Mouse (Mus musculus): ENCODE measurements at regions not wholly inside any gene's neighbourhood (a gene's known extent, or its start where the extent isn't known, plus 50 kb on each side); places are given as distances from the start of the nearest gene placed in this dataset.

DNA sequence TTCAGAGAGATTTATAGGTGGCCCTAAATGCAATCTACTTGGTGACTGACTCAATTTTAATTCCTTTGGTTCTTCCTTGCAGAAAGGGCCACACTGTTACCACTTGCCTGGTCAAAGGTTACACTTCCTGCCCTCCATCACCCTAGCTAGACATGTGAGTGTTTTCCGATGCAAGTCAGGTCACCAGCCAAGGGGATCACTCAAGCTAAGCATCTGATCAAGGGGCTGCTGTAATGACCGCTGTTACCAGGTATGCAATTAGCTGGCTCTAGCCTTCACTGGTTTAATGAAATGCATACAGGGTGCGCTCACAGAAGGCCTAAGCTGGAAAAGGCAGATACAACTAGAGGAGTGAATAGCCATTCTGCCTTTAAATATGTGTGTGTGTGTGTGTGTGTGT, 105.1 kb downstream of the Mtx2 start:
- H3K27me3 ChIP-seq (replicated peaks) = no peaks in the 10 kb centered on the region
- H3K4me2 ChIP-seq (replicated peaks) = no peak overlapping the region
- H3K9me3 ChIP-seq = no peaks in the 10 kb centered on the region
- no peaks in the 10 kb centered on the region for H3K36me3 ChIP-seq
- no peak overlapping the region for H3K9ac ChIP-seq
- ATAC-seq (ENCODE audit: low FRiP score, low read depth) = no peak
- WGBS = 52% methylated on average over 3 of the region's 3 CpGs
- no peak overlapping the region for H3K4me3 ChIP-seq
- H3K27ac ChIP-seq = no peak overlapping the region
- H3K4me1 ChIP-seq = 0 out of 2 replicates have a peak, but pooled peaks cover 6% of the 10 kb centered on the region

DNA sequence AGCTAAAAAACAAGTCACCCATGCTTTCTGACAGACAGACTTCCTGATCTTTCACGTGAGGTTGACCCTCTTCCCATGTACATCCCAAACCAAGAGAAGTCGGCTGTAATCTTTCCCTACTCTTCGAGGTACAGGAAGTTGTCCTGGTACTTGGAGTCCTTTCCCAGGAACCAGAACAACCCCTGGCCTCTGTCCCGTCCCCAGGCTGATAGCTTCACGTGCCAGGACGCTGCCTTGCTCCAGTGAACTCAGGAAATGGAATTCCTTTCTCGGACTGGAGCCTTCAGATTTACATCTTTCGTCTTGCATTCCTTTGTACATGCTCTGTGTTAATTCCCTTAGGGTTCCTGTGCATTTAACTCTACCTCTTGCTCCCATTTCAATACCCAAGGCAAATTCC, 107.6 kb downstream of the Mtx2 start:
- 61% methylated on average over 8 of the region's 8 CpGs for WGBS
- no peaks in the 10 kb centered on the region for H3K27me3 ChIP-seq (replicated peaks)
- H3K27ac ChIP-seq = no peak overlapping the region
- H3K4me1 ChIP-seq = no peaks in the 10 kb centered on the region
- no peak for ATAC-seq (ENCODE audit: low FRiP score, low read depth)
- H3K4me2 ChIP-seq (replicated peaks) = no peak overlapping the region
- no peaks in the 10 kb centered on the region for H3K9me3 ChIP-seq
- H3K4me3 ChIP-seq = no peak overlapping the region
- no peak overlapping the region for H3K9ac ChIP-seq
- H3K36me3 ChIP-seq = no peaks in the 10 kb centered on the region

DNA sequence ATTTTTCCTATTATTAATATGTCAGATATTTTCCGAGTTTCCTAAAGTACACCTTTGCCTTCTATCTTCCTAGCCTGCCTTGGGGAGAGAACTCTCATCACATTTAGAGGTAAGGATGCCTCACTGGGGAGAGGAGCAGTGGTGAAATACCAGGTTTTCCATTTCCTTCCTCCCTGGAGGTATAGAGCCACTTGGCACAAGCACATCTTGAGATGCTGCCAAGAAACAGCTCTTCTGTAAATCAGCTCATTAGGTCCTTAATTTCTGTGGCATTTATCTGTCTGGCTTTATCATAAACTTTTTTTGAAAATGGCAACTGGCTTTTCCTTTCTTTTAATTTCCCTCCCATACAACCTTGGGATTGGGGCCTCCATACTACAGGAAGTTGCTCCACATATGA, 108.2 kb downstream of the Mtx2 start:
- no peak overlapping the region for H3K9ac ChIP-seq
- 87% methylated on average over 1 of the region's 1 CpGs for WGBS
- H3K4me3 ChIP-seq = no peak overlapping the region
- H3K4me2 ChIP-seq (replicated peaks) = no peak overlapping the region
- no peaks in the 10 kb centered on the region for H3K36me3 ChIP-seq
- H3K27ac ChIP-seq = no peak overlapping the region
- H3K4me1 ChIP-seq = no peaks in the 10 kb centered on the region
- ATAC-seq (ENCODE audit: low FRiP score, low read depth) = no peak
- H3K27me3 ChIP-seq (replicated peaks) = no peaks in the 10 kb centered on the region
- H3K9me3 ChIP-seq = no peaks in the 10 kb centered on the region

DNA sequence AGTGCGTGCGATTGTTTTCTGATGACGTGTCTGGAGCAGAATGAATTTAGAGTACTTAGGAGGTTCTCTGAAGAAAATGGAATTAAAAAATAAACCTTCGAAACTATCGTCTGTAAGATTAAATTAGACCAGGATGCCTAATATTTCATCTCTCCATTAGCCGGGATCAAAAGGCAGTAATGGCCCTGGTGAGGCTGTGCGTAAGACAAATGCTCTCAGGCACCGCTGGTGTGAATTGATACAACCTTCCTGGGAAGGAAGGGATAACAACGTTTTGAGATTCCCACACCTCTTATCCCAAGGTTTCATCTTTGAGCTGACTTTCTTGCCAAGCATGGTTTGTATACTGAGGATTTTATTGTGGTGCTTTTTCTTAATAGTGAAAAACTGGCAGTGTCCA, 113.1 kb downstream of the Mtx2 start:
- Histone ChIP-seq H3K27me3 (replicated peaks) (no peaks in the 10 kb centered on the region), H3K4me3 (no peak overlapping the region), H3K27ac (no peak overlapping the region), H3K4me1 (no peaks in the 10 kb centered on the region), H3K9me3 (no peaks in the 10 kb centered on the region), H3K9ac (no peak overlapping the region), H3K4me2 (replicated peaks) (no peak overlapping the region), H3K36me3 (no peaks in the 10 kb centered on the region)
- no peak for ATAC-seq (ENCODE audit: low FRiP score, low read depth)
- WGBS = 66% methylated on average over 9 of the region's 9 CpGs

DNA sequence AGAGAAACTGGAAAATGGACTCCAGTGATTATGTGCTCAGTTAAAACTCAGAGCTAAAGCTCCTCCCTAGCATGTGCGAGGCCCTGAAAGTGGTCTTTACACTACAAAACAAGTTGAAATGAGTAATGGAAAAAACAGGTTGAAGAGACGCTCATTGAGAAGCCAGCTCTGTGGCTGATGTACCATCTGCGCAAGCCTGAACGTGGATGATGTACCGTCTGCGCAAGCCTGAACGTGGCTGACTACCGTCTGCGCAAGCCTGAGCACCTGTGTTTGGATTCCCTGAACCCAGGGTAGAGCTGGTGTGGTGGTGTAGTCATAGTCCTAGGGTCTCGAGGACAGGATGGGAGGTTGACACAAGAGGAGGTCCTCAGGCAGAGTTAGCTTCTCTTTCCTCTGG, 116.4 kb downstream of the Mtx2 start:
- no peak for ATAC-seq (ENCODE audit: low FRiP score, low read depth)
- H3K9ac ChIP-seq = no peak overlapping the region
- no peaks in the 10 kb centered on the region for H3K36me3 ChIP-seq
- no peak overlapping the region for H3K4me3 ChIP-seq
- H3K27ac ChIP-seq = no peak overlapping the region
- H3K9me3 ChIP-seq = no peaks in the 10 kb centered on the region
- no peak overlapping the region for H3K4me2 ChIP-seq (replicated peaks)
- H3K4me1 ChIP-seq = no peaks in the 10 kb centered on the region; the same call in 1 of the 2 replicates
- WGBS = 93% methylated on average over 10 of the region's 10 CpGs
- no peaks in the 10 kb centered on the region for H3K27me3 ChIP-seq (replicated peaks)

DNA sequence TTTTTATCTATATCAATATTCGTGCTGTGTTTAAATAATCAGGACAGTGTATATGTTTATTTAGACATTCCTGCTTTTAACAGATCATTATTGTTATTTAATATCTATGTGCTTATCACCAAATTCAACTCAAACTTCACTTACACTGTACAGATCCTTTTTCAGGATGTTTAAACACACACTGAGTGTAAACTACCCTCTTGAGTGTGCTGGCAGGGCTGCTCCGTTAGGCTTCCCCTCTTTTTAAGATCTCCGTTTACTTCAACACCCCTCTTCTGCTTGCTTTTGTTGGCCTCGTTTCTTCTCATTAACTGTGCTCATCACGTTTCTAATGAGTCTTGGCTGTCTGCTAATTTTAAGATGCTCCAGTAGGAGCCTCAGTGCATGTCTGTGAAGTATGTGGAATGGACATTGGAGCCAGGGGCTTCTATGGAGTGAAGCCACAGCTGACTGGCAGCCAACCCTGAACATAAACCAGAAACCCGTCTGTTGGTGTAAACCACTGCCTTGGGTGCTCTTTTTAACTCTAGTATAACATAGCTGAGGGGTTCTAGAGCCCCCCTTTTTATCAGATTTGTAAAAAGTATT, 117.1 kb downstream of the Mtx2 start:
- no peak overlapping the region for H3K4me2 ChIP-seq (replicated peaks)
- H3K27ac ChIP-seq = no peak overlapping the region
- H3K9me3 ChIP-seq = no peaks in the 10 kb centered on the region
- 75% methylated on average over 6 of the region's 6 CpGs for WGBS
- no peak overlapping the region for H3K4me3 ChIP-seq
- H3K36me3 ChIP-seq = no peaks in the 10 kb centered on the region
- no peak overlapping the region for H3K9ac ChIP-seq
- H3K4me1 ChIP-seq = no peaks in the 10 kb centered on the region; the same call in 1 of the 2 replicates
- no peaks in the 10 kb centered on the region for H3K27me3 ChIP-seq (replicated peaks)
- ATAC-seq (ENCODE audit: low FRiP score, low read depth) = no peak

DNA sequence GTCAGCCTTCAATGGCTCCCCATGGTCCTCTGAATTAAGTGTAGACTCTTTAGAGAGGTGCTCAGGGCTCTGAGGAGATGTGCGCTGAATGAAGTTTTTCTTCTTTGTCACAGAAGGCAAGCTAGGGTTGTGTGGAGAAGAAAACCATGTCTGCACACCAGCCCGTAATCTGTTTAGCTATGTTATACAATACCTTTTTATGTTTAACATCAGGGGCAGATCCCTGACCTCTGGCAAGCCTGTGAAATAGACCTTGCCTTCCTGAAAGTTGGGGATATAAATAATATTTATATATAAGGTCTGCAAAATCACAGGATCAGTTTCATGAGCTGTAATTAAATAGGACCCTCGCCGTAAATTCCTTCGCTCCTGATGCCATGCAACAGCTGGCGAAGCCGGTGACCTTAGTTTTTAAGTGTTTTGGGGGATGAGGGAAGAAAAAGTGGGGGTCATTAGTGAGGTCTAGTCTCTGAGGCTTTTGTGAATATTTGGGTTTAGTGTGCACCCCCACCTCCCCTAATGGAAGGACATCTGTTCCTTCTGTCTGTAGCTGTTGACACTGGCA, 119.7 kb downstream of the Mtx2 start:
- Histone ChIP-seq H3K27me3 (replicated peaks) (no peaks in the 10 kb centered on the region), H3K4me1 (no peaks in the 10 kb centered on the region; the same call in 1 of the 2 replicates), H3K4me3 (no peak overlapping the region), H3K4me2 (replicated peaks) (no peak overlapping the region), H3K27ac (no peak overlapping the region), H3K9me3 (no peaks in the 10 kb centered on the region), H3K36me3 (no peaks in the 10 kb centered on the region), H3K9ac (no peak overlapping the region)
- 72% methylated on average over 7 of the region's 7 CpGs for WGBS
- no peak for ATAC-seq (ENCODE audit: low FRiP score, low read depth)

DNA sequence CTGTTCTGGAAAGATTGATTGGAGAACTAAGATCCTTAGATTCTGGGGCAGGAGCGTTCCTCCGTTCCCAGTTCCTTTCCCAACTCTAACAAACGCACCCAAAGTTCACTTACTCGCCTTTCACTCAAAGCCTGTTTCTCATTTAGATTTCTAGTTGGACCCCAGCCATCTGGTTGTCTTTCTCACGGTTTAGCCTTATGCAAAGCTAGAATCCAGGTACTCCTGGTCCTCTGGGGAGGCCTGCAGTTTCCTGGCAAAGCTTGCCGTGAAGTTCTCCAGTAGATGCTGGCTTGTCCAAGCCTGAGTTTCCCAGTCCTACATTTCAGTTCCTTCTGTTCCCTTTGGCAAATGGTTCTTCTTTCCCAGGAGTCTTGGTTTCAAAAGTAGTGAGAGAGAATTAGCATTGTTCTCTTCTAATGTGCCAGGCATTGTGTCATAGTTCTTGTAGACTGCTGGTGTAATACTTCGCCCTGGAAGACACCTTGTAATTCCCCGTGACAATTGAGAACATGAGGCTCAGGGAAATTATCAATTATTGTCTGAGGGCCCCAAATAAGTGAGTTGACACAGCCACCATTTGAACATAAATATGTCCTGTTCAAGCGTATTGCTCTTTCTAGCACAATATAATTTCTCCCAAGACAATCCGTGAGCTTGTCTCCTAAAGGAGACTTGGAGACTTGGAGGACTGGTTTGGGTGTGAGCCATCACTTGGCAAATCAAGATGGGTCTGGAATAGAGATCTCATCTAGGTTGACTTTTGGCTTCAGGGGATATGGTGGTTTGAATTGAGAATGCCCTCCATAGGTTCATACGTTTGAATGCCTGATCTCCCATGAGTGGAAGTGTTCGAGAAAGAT, 126.0 kb downstream of the Mtx2 start:
- 85% methylated on average over 12 of the region's 12 CpGs for WGBS
- Histone ChIP-seq H3K4me3 (no peak overlapping the region), H3K27ac (no peak overlapping the region), H3K4me2 (replicated peaks) (no peak overlapping the region), H3K27me3 (replicated peaks) (no peaks in the 10 kb centered on the region), H3K4me1 (no peaks in the 10 kb centered on the region), H3K9me3 (no peaks in the 10 kb centered on the region), H3K9ac (no peak overlapping the region), H3K36me3 (no peaks in the 10 kb centered on the region)
- no peak for ATAC-seq (ENCODE audit: low FRiP score, low read depth)

DNA sequence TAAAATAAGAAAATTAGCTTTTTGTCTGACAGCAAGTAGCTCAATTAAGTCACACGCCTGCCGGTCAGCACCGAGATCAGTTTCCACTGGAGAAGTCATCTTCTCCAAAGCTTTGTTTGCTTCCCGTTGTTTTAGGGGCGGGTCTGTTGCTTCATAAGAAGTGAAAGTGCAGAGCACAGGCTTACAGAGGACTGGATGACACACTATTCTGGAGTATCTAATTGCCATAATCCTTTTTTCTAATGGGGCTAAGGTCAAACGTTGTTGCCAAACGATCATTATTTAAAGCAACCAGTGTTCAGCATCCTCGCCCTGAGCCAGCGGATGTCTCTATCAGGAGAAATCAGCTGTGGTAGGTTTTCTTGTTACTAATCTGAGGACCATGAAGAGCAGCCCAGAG, 128.5 kb downstream of the Mtx2 start:
- Histone ChIP-seq H3K36me3 (no peaks in the 10 kb centered on the region), H3K27me3 (replicated peaks) (no peaks in the 10 kb centered on the region), H3K9ac (no peak overlapping the region), H3K9me3 (no peaks in the 10 kb centered on the region), H3K4me2 (replicated peaks) (no peak overlapping the region), H3K4me3 (no peak overlapping the region), H3K27ac (no peak overlapping the region), H3K4me1 (no peaks in the 10 kb centered on the region)
- 85% methylated on average over 9 of the region's 9 CpGs for WGBS
- no peak for ATAC-seq (ENCODE audit: low FRiP score, low read depth)

DNA sequence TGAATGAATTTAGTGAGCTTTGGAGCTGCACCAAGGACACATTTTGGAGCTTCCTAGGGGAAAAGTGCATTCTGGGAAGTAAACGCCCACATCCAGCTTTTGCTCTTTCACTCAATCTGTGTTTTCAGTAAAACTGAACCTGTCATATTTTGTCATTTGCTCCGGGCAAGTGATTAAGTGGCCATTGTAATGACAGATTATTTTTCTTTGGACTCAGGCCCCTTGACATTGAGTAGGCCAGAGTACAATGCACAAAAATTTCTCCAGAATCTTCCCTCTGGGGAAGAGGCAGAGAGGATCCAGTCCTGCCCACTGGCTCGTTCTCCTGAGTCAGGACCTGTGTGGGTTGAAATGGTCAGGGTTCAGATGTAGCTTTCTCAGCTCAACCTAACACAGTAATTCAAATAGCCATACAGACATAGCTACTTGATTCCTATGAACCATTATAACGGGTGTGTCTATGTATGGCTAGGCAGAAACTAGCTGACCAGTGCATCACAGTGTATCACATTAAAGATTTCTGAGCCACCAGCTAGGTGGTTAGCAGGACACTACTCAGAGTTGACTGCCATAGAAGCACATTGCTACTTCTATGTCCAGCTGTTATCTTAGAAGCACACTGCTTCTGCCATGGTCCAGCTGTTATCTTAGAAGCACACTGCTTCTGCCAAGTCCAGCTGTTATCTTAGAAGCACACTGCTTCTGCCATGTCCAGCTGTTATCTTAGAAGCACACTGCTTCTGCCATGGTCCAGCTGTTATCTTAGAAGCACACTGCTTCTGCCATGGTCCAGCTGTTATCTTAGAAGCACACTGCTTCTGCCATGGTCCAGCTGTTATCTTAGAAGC, 129.9 kb downstream of the Mtx2 start:
- no peaks in the 10 kb centered on the region for H3K27me3 ChIP-seq (replicated peaks)
- no peak overlapping the region for H3K4me2 ChIP-seq (replicated peaks)
- H3K27ac ChIP-seq = no peak overlapping the region
- H3K9ac ChIP-seq = no peak overlapping the region
- no peak overlapping the region for H3K4me3 ChIP-seq
- H3K9me3 ChIP-seq = no peaks in the 10 kb centered on the region
- 87% methylated on average over 4 of the region's 4 CpGs for WGBS
- no peaks in the 10 kb centered on the region for H3K36me3 ChIP-seq
- no peaks in the 10 kb centered on the region for H3K4me1 ChIP-seq
- no peak for ATAC-seq (ENCODE audit: low FRiP score, low read depth)

DNA sequence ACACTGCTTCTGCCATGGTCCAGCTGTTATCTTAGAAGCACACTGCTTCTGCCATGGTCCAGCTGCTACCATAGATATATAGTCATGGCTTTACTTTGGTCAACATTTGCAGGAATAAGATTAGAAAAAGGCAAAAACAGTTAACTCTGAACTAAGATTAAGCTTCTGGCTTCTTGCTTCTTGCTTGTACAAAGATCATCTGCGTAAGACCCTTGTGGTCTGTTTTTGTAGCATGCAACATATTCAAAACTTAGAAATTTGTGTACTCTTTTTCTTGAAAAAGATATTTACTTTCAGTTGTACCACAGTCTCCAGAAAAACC, 130.5 kb downstream of the Mtx2 start:
- Histone ChIP-seq H3K9me3 (no peaks in the 10 kb centered on the region), H3K4me2 (replicated peaks) (no peak overlapping the region), H3K9ac (no peak overlapping the region), H3K27ac (no peak overlapping the region), H3K4me3 (no peak overlapping the region), H3K36me3 (no peaks in the 10 kb centered on the region), H3K4me1 (no peaks in the 10 kb centered on the region), H3K27me3 (replicated peaks) (no peaks in the 10 kb centered on the region)
- ATAC-seq (ENCODE audit: low FRiP score, low read depth) = no peak
- 96% methylated on average over 1 of the region's 1 CpGs for WGBS

DNA sequence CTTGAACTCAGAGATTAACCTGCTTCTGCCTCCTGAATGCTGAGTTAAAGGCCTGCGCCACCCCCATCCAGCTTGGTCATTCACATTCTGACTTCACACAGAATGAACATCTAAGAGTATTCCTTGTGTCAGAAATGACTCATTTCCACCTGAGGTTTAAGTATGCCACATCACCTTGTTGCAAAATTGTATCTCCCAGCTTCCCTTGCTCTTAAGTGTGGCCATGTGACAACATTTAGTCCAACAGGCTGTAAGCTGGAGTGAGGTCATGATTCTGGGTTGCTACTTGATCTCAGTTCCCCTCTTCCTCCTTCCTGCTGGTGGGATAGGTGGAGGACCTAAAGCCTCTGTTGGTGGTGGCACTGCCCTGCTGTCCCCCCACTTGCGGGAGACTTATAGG, 131.0 kb downstream of the Mtx2 start:
- no peak overlapping the region for H3K27ac ChIP-seq
- no peaks in the 10 kb centered on the region for H3K27me3 ChIP-seq (replicated peaks)
- no peaks in the 10 kb centered on the region for H3K9me3 ChIP-seq
- no peak overlapping the region for H3K4me2 ChIP-seq (replicated peaks)
- no peaks in the 10 kb centered on the region for H3K36me3 ChIP-seq
- no peak overlapping the region for H3K9ac ChIP-seq
- 89% methylated on average over 2 of the region's 2 CpGs for WGBS
- H3K4me1 ChIP-seq = no peaks in the 10 kb centered on the region
- no peak overlapping the region for H3K4me3 ChIP-seq
- ATAC-seq (ENCODE audit: low FRiP score, low read depth) = no peak

All from neural tube, embryonic 12.5 days (tissue).